Mouse (Mus musculus) testis, adult 2 months (tissue): ENCODE measurements around the gene Lama1.

Source experiments
- CTCF ChIP-seq: fragments of 200-500 bp; IDR thresholded peaks from 2 replicates; pipeline ENCODE4 v1.5.1; 2012; ENCODE audit warnings: low read depth, mild to moderate bottlenecking, inconsistent platforms, low read length, moderate library complexity; ENCODE audit not compliant: control insufficient read depth, insufficient read depth, insufficient replicate concordance
- POLR2A ChIP-seq: fragments of 200-500 bp; IDR thresholded peaks from 2 replicates; pipeline ENCODE4 v1.6.1; 2012; ENCODE audit warnings: low read depth, mild to moderate bottlenecking, inconsistent platforms, low read length, moderate library complexity; ENCODE audit not compliant: control insufficient read depth

- TF ChIP-seq CTCF (no peak), POLR2A (no peak)
These were observed 1.2 kb downstream of the Lama1 start for GRCm38 (mm10) chr17:67698301-67698700.
